Mouse (Mus musculus): ENCODE results near the gene Gpr156.
A peak's percentile ranks its signal among the peaks of the same experiment; 100 is the strongest.

Gpr156 gene

GRCm38 (mm10) chr16:37919000-37919399, 2.7 kb downstream of the Gpr156 start:
- DNase-seq (ENCODE audit: low read depth, low spot score) = no peak

GRCm38 (mm10) chr16:37920842-37921409, 4.6 kb downstream of the Gpr156 start:
- DNase-seq (ENCODE audit: low read depth, low spot score) = no peak

GRCm38 (mm10) chr16:37926087-37926486, 9.8 kb downstream of the Gpr156 start:
- DNase-seq (ENCODE audit: low read depth, low spot score) = no peak

GRCm38 (mm10) chr16:37927117-37927516, 10.8 kb downstream of the Gpr156 start:
- DNase-seq (ENCODE audit: low read depth, low spot score) = no peak

GRCm38 (mm10) chr16:37929006-37929405, 12.7 kb downstream of the Gpr156 start:
- DNase-seq (ENCODE audit: low read depth, low spot score) = no peak

- DNase-seq (ENCODE audit: low read depth, low spot score) = no peak
These were observed 13.3 kb downstream of the Gpr156 start for GRCm38 (mm10) chr16:37929626-37930025.

- DNase-seq (ENCODE audit: low read depth, low spot score) = no peak
These were observed 18.6 kb downstream of the Gpr156 start for GRCm38 (mm10) chr16:37934932-37935331.

GRCm38 (mm10) chr16:37937276-37937675, 21.0 kb downstream of the Gpr156 start:
- no peak for DNase-seq (ENCODE audit: low read depth, low spot score)

GRCm38 (mm10) chr16:37938125-37939081, 22.1 kb downstream of the Gpr156 start:
- DNase-seq (ENCODE audit: low read depth, low spot score) = no peak

GRCm38 (mm10) chr16:37939082-37939863, 23.0 kb downstream of the Gpr156 start:
- no peak for DNase-seq (ENCODE audit: low read depth, low spot score)

- DNase-seq (ENCODE audit: low read depth, low spot score) = no peak
These were observed 24.0 kb downstream of the Gpr156 start for GRCm38 (mm10) chr16:37940291-37940690.

- DNase-seq (ENCODE audit: low read depth, low spot score) = peak; percentile 19
These were observed 27.4 kb downstream of the Gpr156 start for GRCm38 (mm10) chr16:37943701-37944100.

GRCm38 (mm10) chr16:37945031-37945796, 28.9 kb downstream of the Gpr156 start:
- no peak for DNase-seq (ENCODE audit: low read depth, low spot score)

- peak; percentile 35 for DNase-seq (ENCODE audit: low read depth, low spot score)
These were observed 30.9 kb downstream of the Gpr156 start for GRCm38 (mm10) chr16:37947160-37947559.

GRCm38 (mm10) chr16:37948365-37948764, 32.1 kb downstream of the Gpr156 start:
- no peak for DNase-seq (ENCODE audit: low read depth, low spot score)

GRCm38 (mm10) chr16:37951171-37951570, 34.9 kb downstream of the Gpr156 start:
- DNase-seq (ENCODE audit: low read depth, low spot score) = no peak

GRCm38 (mm10) chr16:37953186-37953585, 36.9 kb downstream of the Gpr156 start:
- DNase-seq (ENCODE audit: low read depth, low spot score) = no peak

GRCm38 (mm10) chr16:37953991-37954942, 38.0 kb downstream of the Gpr156 start:
- no peak for DNase-seq (ENCODE audit: low read depth, low spot score)

- DNase-seq (ENCODE audit: low read depth, low spot score) = peak; percentile 28
These were observed 39.1 kb downstream of the Gpr156 start for GRCm38 (mm10) chr16:37955336-37955917.
